Mouse (Mus musculus): ENCODE results near the gene Atp9a. TPM values are rescaled to one million over a fixed set of nuclear protein-coding genes. Genes with fewer than 3 reads are reported as not detected.

The Atp9a gene
- polyA plus RNA-seq, 1 experiment from 2014 or later, result 76.8 TPM

DNA sequence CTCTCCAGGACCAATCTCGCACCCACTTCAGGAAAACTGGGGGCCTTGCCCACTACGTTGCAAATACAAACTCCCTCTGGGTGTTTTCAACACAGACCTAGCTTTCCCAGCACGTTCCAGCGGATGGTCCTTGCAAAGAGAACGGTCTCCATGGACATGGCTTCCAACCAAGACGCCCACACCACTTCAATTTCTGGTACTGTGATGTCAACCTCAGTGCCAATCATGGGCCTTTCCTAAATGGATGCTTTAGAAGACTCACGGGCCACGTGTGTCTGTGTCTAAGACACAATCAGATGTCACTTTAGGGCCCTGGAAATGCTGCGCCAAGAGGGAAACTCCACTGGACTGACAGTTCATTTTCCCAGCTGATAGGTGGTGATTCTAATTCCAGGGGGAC, 60.7 kb downstream of the Atp9a start:
- Histone ChIP-seq H3K9ac (replicated peaks; ENCODE audit: low read depth, low read length) (no peak overlapping the region), H3K27me3 (ENCODE audit: control insufficient read depth, insufficient read depth, low read length) (no peaks in the 10 kb centered on the region), H3K27ac (ENCODE audit: low read depth, low read length) (no peak overlapping the region), H3K36me3 (ENCODE audit: control insufficient read depth, insufficient read depth, low read length) (peaks cover 18% of the 10 kb centered on the region; the same call in 1 of the 2 replicates), H3K4me3 (ENCODE audit: low read depth, low read length) (no peak overlapping the region), H3K9me3 (ENCODE audit: control insufficient read depth, low read length) (no peaks in the 10 kb centered on the region), H3K4me2 (ENCODE audit: low read depth, low read length) (no peak overlapping the region), H3K4me1 (ENCODE audit: control insufficient read depth, insufficient read depth, low read length) (peaks cover 8% of the 10 kb centered on the region; the same call in 1 of the 2 replicates)
- no peak for ATAC-seq (ENCODE audit: low read depth)
- WGBS, result 96% methylated on average over 9 of the region's 9 CpGs

DNA sequence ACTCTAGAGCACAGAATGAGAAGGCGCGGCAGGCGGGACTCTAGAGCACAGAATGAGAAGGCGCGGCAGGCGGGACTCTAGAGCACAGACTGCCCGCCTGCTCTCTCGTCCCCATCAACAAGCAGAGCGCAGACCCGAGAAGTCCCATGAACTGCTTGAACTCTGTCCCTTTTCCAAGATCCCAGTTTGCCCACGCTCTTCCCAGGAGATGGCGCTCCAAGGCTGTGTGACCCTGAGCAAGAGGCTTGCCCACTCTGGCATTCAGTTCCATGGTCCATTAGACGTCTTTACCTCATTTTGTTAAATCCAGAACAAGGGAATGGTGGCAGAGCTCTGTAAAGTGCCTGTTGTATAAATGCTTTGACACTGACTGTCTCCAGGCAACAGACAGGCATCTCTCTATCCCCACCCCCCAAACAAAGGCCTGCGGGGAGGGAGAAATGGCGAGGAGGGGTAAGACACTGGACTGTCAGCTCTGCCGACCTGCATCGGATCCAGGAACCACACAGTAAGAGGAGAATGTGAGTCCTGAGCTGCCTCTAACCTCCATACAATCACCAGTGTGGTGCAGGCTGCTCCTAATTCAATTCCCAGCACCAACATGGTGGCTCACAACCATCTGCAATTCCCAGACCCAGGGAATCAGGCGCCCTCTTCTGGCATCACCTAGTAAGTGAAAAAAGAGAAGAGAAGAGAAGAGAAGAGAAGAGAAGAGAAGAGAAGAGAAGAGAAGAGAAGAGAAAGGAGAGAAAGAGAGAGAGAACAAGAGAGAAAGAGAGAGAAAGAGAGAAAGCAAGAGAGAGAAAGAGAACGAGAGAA, 62.6 kb downstream of the Atp9a start:
- Histone ChIP-seq H3K9ac (replicated peaks; ENCODE audit: low read depth, low read length) (no peak overlapping the region), H3K36me3 (ENCODE audit: control insufficient read depth, insufficient read depth, low read length) (peaks cover 25% of the 10 kb centered on the region; the same call in 1 of the 2 replicates), H3K4me2 (ENCODE audit: low read depth, low read length) (no peak overlapping the region), H3K27me3 (ENCODE audit: control insufficient read depth, insufficient read depth, low read length) (no peaks in the 10 kb centered on the region), H3K4me3 (ENCODE audit: low read depth, low read length) (no peak overlapping the region), H3K9me3 (ENCODE audit: control insufficient read depth, low read length) (no peaks in the 10 kb centered on the region), H3K4me1 (ENCODE audit: control insufficient read depth, insufficient read depth, low read length) (peaks cover 5% of the 10 kb centered on the region; the same call in 1 of the 2 replicates), H3K27ac (ENCODE audit: low read depth, low read length) (peak overlapping the region; percentile 76)
- peak; percentile 32; the same call in 1 of the 2 replicates for ATAC-seq (ENCODE audit: low read depth)
- WGBS, result 36% methylated on average over 19 of the region's 19 CpGs

DNA sequence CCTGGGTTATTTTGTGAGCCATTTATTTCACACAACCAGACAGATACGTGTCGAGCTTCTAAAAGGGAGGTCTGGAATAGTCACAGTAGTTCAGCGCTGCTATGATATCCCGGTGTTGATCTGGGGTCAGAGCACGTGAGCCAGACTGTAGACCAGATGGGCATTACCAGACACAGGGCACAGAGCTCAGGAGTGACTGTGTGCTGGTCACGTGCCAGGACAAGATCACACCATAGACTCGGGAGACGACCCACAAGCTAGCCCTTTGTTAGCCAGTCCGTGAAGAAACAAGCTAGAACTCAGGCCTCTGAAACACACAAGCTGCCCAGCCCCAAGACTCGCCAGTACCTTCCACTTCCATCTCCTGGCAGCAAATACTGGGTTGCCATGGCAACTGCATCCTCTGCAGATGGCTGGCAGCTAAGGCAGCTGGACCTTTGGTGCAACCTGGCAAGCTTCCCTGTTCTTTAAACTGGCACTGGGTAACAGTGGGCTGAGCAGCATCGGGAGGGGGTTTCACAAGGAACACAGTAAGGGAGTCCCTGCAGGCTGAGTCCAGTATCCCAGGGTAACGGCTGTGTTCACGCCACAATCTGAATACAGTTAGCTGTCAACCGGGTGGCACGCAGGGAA, 63.4 kb downstream of the Atp9a start:
- no peak overlapping the region for H3K4me3 ChIP-seq (ENCODE audit: low read depth, low read length)
- H3K27me3 ChIP-seq (ENCODE audit: control insufficient read depth, insufficient read depth, low read length), result no peaks in the 10 kb centered on the region
- H3K4me1 ChIP-seq (ENCODE audit: control insufficient read depth, insufficient read depth, low read length), result peaks cover 3% of the 10 kb centered on the region; the same call in 1 of the 2 replicates
- ATAC-seq (ENCODE audit: low read depth), result peak; percentile 91
- no peaks in the 10 kb centered on the region for H3K9me3 ChIP-seq (ENCODE audit: control insufficient read depth, low read length)
- peaks cover 30% of the 10 kb centered on the region for H3K36me3 ChIP-seq (ENCODE audit: control insufficient read depth, insufficient read depth, low read length)
- WGBS, result 45% methylated on average over 15 of the region's 15 CpGs
- no peak overlapping the region for H3K9ac ChIP-seq (replicated peaks; ENCODE audit: low read depth, low read length)
- peak overlapping the region; percentile 76 for H3K27ac ChIP-seq (ENCODE audit: low read depth, low read length)
- H3K4me2 ChIP-seq (ENCODE audit: low read depth, low read length), result no peak overlapping the region

DNA sequence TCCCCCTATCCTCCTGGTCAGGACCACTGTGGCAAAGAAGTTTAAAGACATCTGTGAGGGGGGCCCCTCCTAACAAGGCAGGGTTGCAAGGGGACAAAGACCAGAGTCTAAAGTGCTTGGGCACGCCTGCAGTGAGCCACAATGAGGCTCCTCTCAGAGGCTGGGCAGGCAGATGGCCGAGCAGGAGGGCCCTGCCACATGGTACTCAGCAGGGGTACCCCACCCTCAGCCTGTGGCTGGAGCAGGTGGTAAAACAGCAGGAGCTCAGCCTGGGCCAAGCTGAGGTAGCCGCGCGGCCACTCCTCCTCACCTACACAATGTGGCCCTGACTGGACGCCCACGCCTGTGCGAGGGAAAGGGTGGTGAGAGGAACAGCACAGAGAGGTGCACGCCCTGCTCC, 64.6 kb downstream of the Atp9a start:
- ATAC-seq (ENCODE audit: low read depth), result peak; percentile 54
- H3K27ac ChIP-seq (ENCODE audit: low read depth, low read length), result peak overlapping the region; percentile 76; the same call in 1 of the 2 replicates
- H3K4me1 ChIP-seq (ENCODE audit: control insufficient read depth, insufficient read depth, low read length), result peaks cover 3% of the 10 kb centered on the region; the same call in 1 of the 2 replicates
- no peak overlapping the region for H3K4me3 ChIP-seq (ENCODE audit: low read depth, low read length)
- no peaks in the 10 kb centered on the region for H3K9me3 ChIP-seq (ENCODE audit: control insufficient read depth, low read length)
- WGBS, result 36% methylated on average over 9 of the region's 9 CpGs
- peaks cover 35% of the 10 kb centered on the region for H3K36me3 ChIP-seq (ENCODE audit: control insufficient read depth, insufficient read depth, low read length)
- no peak overlapping the region for H3K4me2 ChIP-seq (ENCODE audit: low read depth, low read length)
- H3K27me3 ChIP-seq (ENCODE audit: control insufficient read depth, insufficient read depth, low read length), result no peaks in the 10 kb centered on the region
- no peak overlapping the region for H3K9ac ChIP-seq (replicated peaks; ENCODE audit: low read depth, low read length)

DNA sequence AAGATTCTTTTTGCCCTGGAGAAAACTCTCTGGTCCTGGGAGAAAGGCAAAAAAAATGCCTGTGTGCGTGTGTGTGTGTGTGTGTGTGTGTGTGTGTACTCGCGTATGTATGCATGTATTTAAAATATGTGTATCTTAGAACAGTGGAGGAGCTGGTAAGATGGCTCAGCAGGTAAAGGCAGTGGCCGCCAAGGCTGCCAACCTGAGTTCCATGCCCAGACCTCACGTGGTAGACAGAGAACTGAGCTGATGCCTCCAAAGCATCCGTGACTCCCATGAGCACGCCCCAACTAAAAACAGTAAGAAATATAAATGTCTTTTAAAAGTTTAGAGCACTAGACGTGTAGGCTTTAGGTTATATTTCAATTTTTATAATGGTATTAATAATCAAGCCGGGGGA, 70.5 kb downstream of the Atp9a start:
- no peaks in the 10 kb centered on the region for H3K9me3 ChIP-seq (ENCODE audit: control insufficient read depth, low read length)
- H3K9ac ChIP-seq (replicated peaks; ENCODE audit: low read depth, low read length), result no peak overlapping the region
- H3K36me3 ChIP-seq (ENCODE audit: control insufficient read depth, insufficient read depth, low read length), result peaks cover 50% of the 10 kb centered on the region
- no peaks in the 10 kb centered on the region for H3K4me1 ChIP-seq (ENCODE audit: control insufficient read depth, insufficient read depth, low read length)
- no peak overlapping the region for H3K4me2 ChIP-seq (ENCODE audit: low read depth, low read length)
- 92% methylated on average over 9 of the region's 9 CpGs for WGBS
- ATAC-seq (ENCODE audit: low read depth), result no peak
- no peaks in the 10 kb centered on the region for H3K27me3 ChIP-seq (ENCODE audit: control insufficient read depth, insufficient read depth, low read length)
- H3K27ac ChIP-seq (ENCODE audit: low read depth, low read length), result no peak overlapping the region
- no peak overlapping the region for H3K4me3 ChIP-seq (ENCODE audit: low read depth, low read length)

DNA sequence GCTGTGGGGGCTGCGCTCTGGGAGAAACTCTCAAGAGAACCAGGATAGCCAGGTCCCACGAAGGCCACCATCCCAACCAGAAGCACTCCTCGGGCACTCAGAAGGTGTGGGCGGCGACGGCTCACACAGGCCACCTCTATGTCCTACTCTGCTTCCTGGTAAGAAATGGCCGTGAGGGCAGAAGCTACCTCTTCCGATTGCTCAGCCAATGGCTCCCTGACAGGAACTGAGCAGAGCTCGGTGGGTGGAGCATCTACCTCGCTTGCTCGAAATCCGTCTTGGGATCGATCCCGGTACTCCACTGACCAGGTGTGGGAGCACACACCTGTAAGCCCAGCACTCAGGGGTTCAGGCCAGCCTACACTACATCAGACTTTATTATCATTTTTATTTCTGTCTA, 72.0 kb downstream of the Atp9a start:
- H3K4me1 ChIP-seq (ENCODE audit: control insufficient read depth, insufficient read depth, low read length), result no peaks in the 10 kb centered on the region
- no peaks in the 10 kb centered on the region for H3K27me3 ChIP-seq (ENCODE audit: control insufficient read depth, insufficient read depth, low read length)
- no peak overlapping the region for H3K4me2 ChIP-seq (ENCODE audit: low read depth, low read length)
- no peak for ATAC-seq (ENCODE audit: low read depth)
- no peaks in the 10 kb centered on the region for H3K9me3 ChIP-seq (ENCODE audit: control insufficient read depth, low read length)
- H3K9ac ChIP-seq (replicated peaks; ENCODE audit: low read depth, low read length), result no peak overlapping the region
- H3K4me3 ChIP-seq (ENCODE audit: low read depth, low read length), result no peak overlapping the region
- WGBS, result 91% methylated on average over 14 of the region's 14 CpGs
- peaks cover 50% of the 10 kb centered on the region for H3K36me3 ChIP-seq (ENCODE audit: control insufficient read depth, insufficient read depth, low read length)
- no peak overlapping the region for H3K27ac ChIP-seq (ENCODE audit: low read depth, low read length)

DNA sequence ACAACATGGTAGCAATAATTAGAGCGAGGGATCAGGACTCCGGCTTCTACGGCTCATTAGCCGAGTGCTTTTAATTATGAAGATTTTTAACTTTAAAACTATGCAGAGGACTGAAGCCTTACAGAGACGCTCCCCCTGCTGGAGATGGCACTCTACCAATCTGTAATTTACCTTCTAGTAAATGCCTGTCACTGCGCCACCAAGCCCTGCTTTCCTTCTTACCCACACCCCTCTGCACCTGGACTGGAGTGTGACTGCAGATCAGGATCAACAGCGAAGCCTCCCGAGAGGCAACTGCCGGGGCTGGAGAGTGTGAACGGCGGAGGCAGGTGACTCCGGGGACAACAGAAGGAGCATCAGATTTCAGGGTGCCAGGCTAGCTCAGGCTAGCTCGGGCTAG, 72.4 kb downstream of the Atp9a start:
- 76% methylated on average over 13 of the region's 13 CpGs for WGBS
- ATAC-seq (ENCODE audit: low read depth), result no peak
- Histone ChIP-seq H3K4me3 (ENCODE audit: low read depth, low read length) (no peak overlapping the region), H3K36me3 (ENCODE audit: control insufficient read depth, insufficient read depth, low read length) (peaks cover 45% of the 10 kb centered on the region), H3K27me3 (ENCODE audit: control insufficient read depth, insufficient read depth, low read length) (no peaks in the 10 kb centered on the region), H3K9me3 (ENCODE audit: control insufficient read depth, low read length) (no peaks in the 10 kb centered on the region), H3K4me2 (ENCODE audit: low read depth, low read length) (no peak overlapping the region), H3K4me1 (ENCODE audit: control insufficient read depth, insufficient read depth, low read length) (no peaks in the 10 kb centered on the region), H3K27ac (ENCODE audit: low read depth, low read length) (no peak overlapping the region), H3K9ac (replicated peaks; ENCODE audit: low read depth, low read length) (no peak overlapping the region)

DNA sequence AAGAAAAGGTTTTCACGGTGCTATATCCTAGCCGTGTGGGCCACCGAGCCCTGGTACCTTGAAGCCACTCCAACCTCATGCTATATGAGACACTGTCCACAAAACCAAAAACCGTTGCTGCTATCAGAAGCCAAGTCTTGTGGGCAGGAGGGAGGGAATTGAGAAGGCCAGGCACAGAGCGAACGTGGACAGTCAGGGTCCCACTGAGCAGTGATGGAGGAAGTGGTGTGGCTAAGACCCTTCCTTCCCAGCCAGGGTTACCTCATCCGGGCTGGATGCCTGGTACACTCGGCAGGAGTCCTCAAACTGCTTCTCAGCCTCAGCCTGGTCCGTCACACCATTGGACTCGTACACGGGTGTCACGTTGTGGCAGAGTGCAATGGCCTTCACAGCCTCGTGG, 74.5 kb downstream of the Atp9a start:
- Histone ChIP-seq H3K27me3 (ENCODE audit: control insufficient read depth, insufficient read depth, low read length) (no peaks in the 10 kb centered on the region), H3K9me3 (ENCODE audit: control insufficient read depth, low read length) (no peaks in the 10 kb centered on the region), H3K36me3 (ENCODE audit: control insufficient read depth, insufficient read depth, low read length) (peaks cover 27% of the 10 kb centered on the region), H3K9ac (replicated peaks; ENCODE audit: low read depth, low read length) (no peak overlapping the region), H3K4me2 (ENCODE audit: low read depth, low read length) (no peak overlapping the region), H3K27ac (ENCODE audit: low read depth, low read length) (no peak overlapping the region), H3K4me3 (ENCODE audit: low read depth, low read length) (no peak overlapping the region), H3K4me1 (ENCODE audit: control insufficient read depth, insufficient read depth, low read length) (no peaks in the 10 kb centered on the region)
- 85% methylated on average over 13 of the region's 13 CpGs for WGBS
- ATAC-seq (ENCODE audit: low read depth), result no peak

DNA sequence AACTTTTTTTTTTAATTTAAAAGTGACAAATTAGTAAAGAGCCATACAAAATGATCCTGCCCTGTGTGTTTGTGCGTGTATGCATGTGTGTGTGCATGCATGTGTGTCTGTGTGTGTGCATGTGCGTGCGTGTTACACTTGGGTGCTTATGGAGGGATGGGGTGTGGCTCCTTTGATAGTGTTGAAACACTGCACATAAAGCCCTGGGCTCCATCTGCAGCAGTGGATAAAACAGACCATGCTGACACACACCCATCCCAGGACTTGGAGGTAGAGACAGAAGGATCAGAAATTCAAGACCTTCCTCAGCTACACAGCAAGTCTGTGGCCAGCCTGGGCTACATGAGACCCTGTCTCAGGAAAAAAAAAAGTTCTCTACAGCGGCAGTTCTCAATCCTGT, 76.5 kb downstream of the Atp9a start:
- Histone ChIP-seq H3K9me3 (ENCODE audit: control insufficient read depth, low read length) (no peaks in the 10 kb centered on the region), H3K4me1 (ENCODE audit: control insufficient read depth, insufficient read depth, low read length) (no peaks in the 10 kb centered on the region), H3K9ac (replicated peaks; ENCODE audit: low read depth, low read length) (no peak overlapping the region), H3K27ac (ENCODE audit: low read depth, low read length) (no peak overlapping the region), H3K4me3 (ENCODE audit: low read depth, low read length) (no peak overlapping the region), H3K27me3 (ENCODE audit: control insufficient read depth, insufficient read depth, low read length) (no peaks in the 10 kb centered on the region), H3K36me3 (ENCODE audit: control insufficient read depth, insufficient read depth, low read length) (peaks cover 19% of the 10 kb centered on the region), H3K4me2 (ENCODE audit: low read depth, low read length) (no peak overlapping the region)
- WGBS, result 93% methylated on average over 4 of the region's 4 CpGs
- ATAC-seq (ENCODE audit: low read depth), result no peak

Data from neural tube, embryonic 14.5 days (tissue).